Mouse (Mus musculus): ENCODE results near the gene Slc37a1. TPM values are rescaled to one million over a fixed set of nuclear protein-coding genes. Genes with fewer than 3 reads are reported as not detected.
"Not testable (repeated sequence)": the region's sequence is repeated elsewhere in the genome, so short reads cannot be mapped to it uniquely, and the experiment has no call there.

Slc37a1 gene
- polyA plus RNA-seq, 1 experiment, result 21.9 TPM

- WGBS, result 79% methylated on average over 4 of the region's 4 CpGs
- Histone ChIP-seq H3K4me3 (replicated peaks; ENCODE audit: control insufficient read depth, low read depth, low read length) (peak overlapping the region; percentile 36), H3K27ac (ENCODE audit: control insufficient read depth, insufficient read depth, low read depth, low read length, poor library complexity) (no peak overlapping the region; the same call in 1 of the 2 replicates), H3K4me1 (ENCODE audit: control insufficient read depth, insufficient read depth, low read length) (peaks cover 13% of the 10 kb centered on the region)
- TF ChIP-seq POLR2A (IDR thresholded peaks at IDR 0.05; ENCODE audit: borderline replicate concordance, control insufficient read depth, low read depth, low read length), result no peak
- TF ChIP-seq CTCF (IDR thresholded peaks at IDR 0.05; ENCODE audit: control insufficient read depth, insufficient read depth, low read length), result no peak
These were observed 16.3 kb upstream of the Slc37a1 start for GRCm38 (mm10) chr17:31270246-31270645.

- 58% methylated on average over 8 of the region's 8 CpGs for WGBS
- not testable (repeated sequence) for H3K4me3 ChIP-seq (replicated peaks; ENCODE audit: control insufficient read depth, low read depth, low read length); H3K27ac ChIP-seq (ENCODE audit: control insufficient read depth, insufficient read depth, low read depth, low read length, poor library complexity)
These were observed 15.9 kb upstream of the Slc37a1 start for GRCm38 (mm10) chr17:31270736-31271135.

GRCm38 (mm10) chr17:31271136-31271851 lies 15.3 kb upstream of the Slc37a1 start:
- 17% methylated on average over 3 of the region's 7 CpGs for WGBS

More at GRCm38 (mm10) chr17:31270736-31271135, 15.9 kb upstream of the Slc37a1 start:
- H3K4me1 ChIP-seq (ENCODE audit: control insufficient read depth, insufficient read depth, low read length), result peaks cover 13% of the 10 kb centered on the region

GRCm38 (mm10) chr17:31272416-31273165 lies 14.0 kb upstream of the Slc37a1 start:
- Histone ChIP-seq H3K4me3 (replicated peaks; ENCODE audit: control insufficient read depth, low read depth, low read length) (no peak overlapping the region), H3K27ac (ENCODE audit: control insufficient read depth, insufficient read depth, low read depth, low read length, poor library complexity) (no peak overlapping the region), H3K4me1 (ENCODE audit: control insufficient read depth, insufficient read depth, low read length) (peaks cover 9% of the 10 kb centered on the region)
- TF ChIP-seq CTCF (IDR thresholded peaks at IDR 0.05; ENCODE audit: control insufficient read depth, insufficient read depth, low read length) (no peak), POLR2A (IDR thresholded peaks at IDR 0.05; ENCODE audit: borderline replicate concordance, control insufficient read depth, low read depth, low read length) (no peak)
- WGBS, result 84% methylated on average over 9 of the region's 9 CpGs

More at GRCm38 (mm10) chr17:31271136-31271851, 15.3 kb upstream of the Slc37a1 start:
- TF ChIP-seq CTCF (IDR thresholded peaks at IDR 0.05; ENCODE audit: control insufficient read depth, insufficient read depth, low read length), result no peak
- TF ChIP-seq POLR2A (IDR thresholded peaks at IDR 0.05; ENCODE audit: borderline replicate concordance, control insufficient read depth, low read depth, low read length), result no peak
- Histone ChIP-seq H3K4me1 (ENCODE audit: control insufficient read depth, insufficient read depth, low read length) (peaks cover 9% of the 10 kb centered on the region), H3K27ac (ENCODE audit: control insufficient read depth, insufficient read depth, low read depth, low read length, poor library complexity) (no peak overlapping the region), H3K4me3 (replicated peaks; ENCODE audit: control insufficient read depth, low read depth, low read length) (no peak overlapping the region)

- Histone ChIP-seq H3K4me3 (replicated peaks; ENCODE audit: control insufficient read depth, low read depth, low read length) (no peak overlapping the region), H3K27ac (ENCODE audit: control insufficient read depth, insufficient read depth, low read depth, low read length, poor library complexity) (no peak overlapping the region), H3K4me1 (ENCODE audit: control insufficient read depth, insufficient read depth, low read length) (peaks cover 7% of the 10 kb centered on the region)
- TF ChIP-seq POLR2A (IDR thresholded peaks at IDR 0.05; ENCODE audit: borderline replicate concordance, control insufficient read depth, low read depth, low read length), result no peak
- no peak for TF ChIP-seq CTCF (IDR thresholded peaks at IDR 0.05; ENCODE audit: control insufficient read depth, insufficient read depth, low read length)
- WGBS, result 88% methylated on average over 8 of the region's 8 CpGs
These were observed 13.0 kb upstream of the Slc37a1 start for GRCm38 (mm10) chr17:31273631-31274030.

GRCm38 (mm10) chr17:31275181-31275580 lies 11.4 kb upstream of the Slc37a1 start:
- TF ChIP-seq CTCF (IDR thresholded peaks at IDR 0.05; ENCODE audit: control insufficient read depth, insufficient read depth, low read length), result no peak
- no peak for TF ChIP-seq POLR2A (IDR thresholded peaks at IDR 0.05; ENCODE audit: borderline replicate concordance, control insufficient read depth, low read depth, low read length)
- Histone ChIP-seq H3K4me3 (replicated peaks; ENCODE audit: control insufficient read depth, low read depth, low read length) (no peak overlapping the region), H3K4me1 (ENCODE audit: control insufficient read depth, insufficient read depth, low read length) (peaks cover 5% of the 10 kb centered on the region), H3K27ac (ENCODE audit: control insufficient read depth, insufficient read depth, low read depth, low read length, poor library complexity) (no peak overlapping the region)
- WGBS, result 23% methylated on average over 6 of the region's 6 CpGs

GRCm38 (mm10) chr17:31276207-31276921 lies 10.2 kb upstream of the Slc37a1 start:
- Histone ChIP-seq H3K4me1 (ENCODE audit: control insufficient read depth, insufficient read depth, low read length) (peaks cover 5% of the 10 kb centered on the region), H3K4me3 (replicated peaks; ENCODE audit: control insufficient read depth, low read depth, low read length) (no peak overlapping the region)
- WGBS, result 54% methylated on average over 9 of the region's 9 CpGs

More at GRCm38 (mm10) chr17:31276207-31276921, 10.2 kb upstream of the Slc37a1 start:
- TF ChIP-seq POLR2A (IDR thresholded peaks at IDR 0.05; ENCODE audit: borderline replicate concordance, control insufficient read depth, low read depth, low read length), result no peak
- no peak for TF ChIP-seq CTCF (IDR thresholded peaks at IDR 0.05; ENCODE audit: control insufficient read depth, insufficient read depth, low read length)
- H3K27ac ChIP-seq (ENCODE audit: control insufficient read depth, insufficient read depth, low read depth, low read length, poor library complexity), result peak overlapping the region; percentile 21

Data from bone marrow, adult 2 months (tissue).